Mouse (Mus musculus): Measurements from ENCODE around the gene Zfp992. TPM values are rescaled to one million over a fixed set of nuclear protein-coding genes. Genes with fewer than 3 reads are reported as not detected.
"Not testable (repeated sequence)": the region's sequence is repeated elsewhere in the genome, so short reads cannot be mapped to it uniquely, and the experiment has no call there.

Zfp992 gene
- total and polyA plus RNA-seq, 3 experiments, result 0.93 to 3.8 (median 1.4) TPM

DNA sequence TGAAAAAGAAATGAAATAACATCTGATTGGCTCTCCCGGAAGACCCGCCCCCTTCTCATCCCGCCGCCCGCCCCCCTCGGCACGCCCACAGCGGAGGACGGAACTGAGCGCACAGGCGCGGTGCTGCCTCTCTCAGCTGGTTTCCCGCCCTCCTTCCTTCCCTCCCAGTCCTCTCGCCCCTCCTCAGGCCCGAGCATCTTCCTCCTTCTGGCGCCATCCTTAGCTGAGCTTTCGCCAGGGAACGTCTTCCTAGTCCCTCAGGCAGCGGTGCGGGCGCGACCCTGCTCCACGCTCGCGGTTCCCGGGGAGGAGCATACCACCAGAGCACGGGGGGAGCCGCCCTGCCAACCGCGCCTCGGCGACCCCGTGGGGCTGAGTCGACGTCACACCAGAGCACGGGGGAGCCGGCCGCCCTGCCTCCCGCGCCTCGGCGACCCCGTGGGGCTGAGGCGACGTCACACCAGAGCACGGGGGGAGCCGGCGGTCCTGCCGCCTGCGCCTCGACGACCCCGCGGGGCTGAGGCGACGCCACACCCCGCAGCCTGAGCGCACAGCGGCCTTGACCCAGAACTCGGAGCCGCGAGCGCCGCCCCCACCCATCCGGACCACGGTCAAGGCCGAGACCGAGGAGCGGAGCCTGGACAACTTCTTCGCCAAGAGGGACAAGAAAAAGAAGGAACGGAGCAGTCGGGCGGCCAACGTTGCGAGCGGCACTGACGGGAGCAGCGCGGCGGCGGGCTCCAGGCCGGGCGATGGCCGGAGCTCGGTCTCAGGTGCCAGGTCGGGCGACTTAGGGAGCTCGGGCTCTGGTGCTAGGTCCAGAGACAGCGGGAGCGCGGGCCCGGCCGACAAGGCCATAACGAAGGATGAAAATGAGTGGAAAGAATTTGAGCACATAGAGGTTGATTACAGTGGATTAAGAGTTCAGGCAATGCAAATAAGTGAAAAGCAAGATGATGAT lies 26.2 kb downstream of the Zfp992 start:
- H3K4me3 ChIP-seq (replicated peaks in 1 of 3; ENCODE audit: low read depth in 2 of 3, low read length in 2 of 3, poor library complexity in 1 of 3), result not testable (repeated sequence)

GRCm38 (mm10) chr4:146476260-146476659 lies 27.4 kb downstream of the Zfp992 start:
- H3K9ac ChIP-seq (ENCODE audit: insufficient read depth, low read depth); H3K4me3 ChIP-seq (replicated peaks in 1 of 3; ENCODE audit: low read depth in 2 of 3, low read length in 2 of 3, poor library complexity in 1 of 3); dilution Hi-C loops (cut with MboI; ENCODE audit: extremely low pct_ligation_motif_present, extremely low pct_unique_long_range_greater_than_20kb, low sequenced_read_pairs); H3K27me3 ChIP-seq (replicated peaks); H3K36me3 ChIP-seq (replicated peaks in 1 of 2; ENCODE audit: control insufficient read depth in 1 of 2, insufficient read depth in 1 of 2, low read length in 1 of 2); H3K9me3 ChIP-seq (replicated peaks; ENCODE audit: low read length); in situ Hi-C loops (cut with MboI; ENCODE audit: low pct_ligation_motif_present, low pct_unique_long_range_greater_than_20kb, low sequenced_read_pairs); H3K79me2 ChIP-seq (replicated peaks; ENCODE audit: control insufficient read depth, extremely low read depth, insufficient read depth, poor library complexity, severe bottlenecking); DNase-seq (ENCODE audit: extremely low read depth); H3K27ac ChIP-seq (ENCODE audit: insufficient read depth, low read depth); H3K4me2 ChIP-seq (ENCODE audit: insufficient read depth, low read depth, poor library complexity, severe bottlenecking); H3K4me1 ChIP-seq (ENCODE audit: control insufficient read depth in 1 of 2, insufficient read depth in 2 of 2): not testable (repeated sequence)

More for the DNA sequence above, 26.2 kb downstream of the Zfp992 start:
- DNase-seq (ENCODE audit: extremely low read depth); dilution Hi-C loops (cut with MboI; ENCODE audit: extremely low pct_ligation_motif_present, extremely low pct_unique_long_range_greater_than_20kb, low sequenced_read_pairs); H3K36me3 ChIP-seq (replicated peaks in 1 of 2; ENCODE audit: control insufficient read depth in 1 of 2, insufficient read depth in 1 of 2, low read length in 1 of 2); H3K9me3 ChIP-seq (replicated peaks; ENCODE audit: low read length); in situ Hi-C loops (cut with MboI; ENCODE audit: low pct_ligation_motif_present, low pct_unique_long_range_greater_than_20kb, low sequenced_read_pairs); H3K4me2 ChIP-seq (ENCODE audit: insufficient read depth, low read depth, poor library complexity, severe bottlenecking); H3K27ac ChIP-seq (ENCODE audit: insufficient read depth, low read depth); H3K4me1 ChIP-seq (ENCODE audit: control insufficient read depth in 1 of 2, insufficient read depth in 2 of 2); H3K79me2 ChIP-seq (replicated peaks; ENCODE audit: control insufficient read depth, extremely low read depth, insufficient read depth, poor library complexity, severe bottlenecking); H3K9ac ChIP-seq (ENCODE audit: insufficient read depth, low read depth); H3K27me3 ChIP-seq (replicated peaks): not testable (repeated sequence)

DNA sequence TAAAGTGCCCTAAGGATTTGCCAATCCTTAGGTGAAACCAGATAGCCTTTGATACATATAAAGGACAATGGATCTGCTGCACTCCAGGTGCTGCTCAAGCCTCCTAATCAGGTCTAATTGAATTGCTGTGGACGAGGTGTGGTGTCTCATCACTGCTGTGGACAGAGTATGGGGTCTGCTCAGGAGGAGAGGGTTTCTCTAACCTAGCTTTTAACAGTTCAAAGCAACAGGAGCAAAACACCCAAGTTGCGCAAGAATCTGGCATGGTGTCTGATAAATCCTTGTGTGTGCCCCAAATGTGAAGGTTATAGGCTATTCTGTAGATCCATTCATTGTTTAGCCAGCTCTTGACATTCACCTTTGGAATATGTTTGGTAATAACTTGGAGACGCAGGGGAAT lies 28.1 kb downstream of the Zfp992 start:
- H3K36me3 ChIP-seq (replicated peaks in 1 of 2; ENCODE audit: control insufficient read depth in 1 of 2, insufficient read depth in 1 of 2, low read length in 1 of 2); H3K27me3 ChIP-seq (replicated peaks); H3K4me1 ChIP-seq (ENCODE audit: control insufficient read depth in 1 of 2, insufficient read depth in 2 of 2); H3K79me2 ChIP-seq (replicated peaks; ENCODE audit: control insufficient read depth, extremely low read depth, insufficient read depth, poor library complexity, severe bottlenecking); in situ Hi-C loops (cut with MboI; ENCODE audit: low pct_ligation_motif_present, low pct_unique_long_range_greater_than_20kb, low sequenced_read_pairs); DNase-seq (ENCODE audit: extremely low read depth); H3K9ac ChIP-seq (ENCODE audit: insufficient read depth, low read depth); H3K27ac ChIP-seq (ENCODE audit: insufficient read depth, low read depth); H3K4me2 ChIP-seq (ENCODE audit: insufficient read depth, low read depth, poor library complexity, severe bottlenecking); dilution Hi-C loops (cut with MboI; ENCODE audit: extremely low pct_ligation_motif_present, extremely low pct_unique_long_range_greater_than_20kb, low sequenced_read_pairs); H3K4me3 ChIP-seq (replicated peaks in 1 of 3; ENCODE audit: low read depth in 2 of 3, low read length in 2 of 3, poor library complexity in 1 of 3): not testable (repeated sequence)
- peaks cover 12% of the 10 kb centered on the region for H3K9me3 ChIP-seq (replicated peaks; ENCODE audit: low read length)

- H3K4me1 ChIP-seq (ENCODE audit: control insufficient read depth in 1 of 2, insufficient read depth in 2 of 2); H3K4me3 ChIP-seq (replicated peaks in 1 of 3; ENCODE audit: low read depth in 2 of 3, low read length in 2 of 3, poor library complexity in 1 of 3); dilution Hi-C loops (cut with MboI; ENCODE audit: extremely low pct_ligation_motif_present, extremely low pct_unique_long_range_greater_than_20kb, low sequenced_read_pairs); H3K79me2 ChIP-seq (replicated peaks; ENCODE audit: control insufficient read depth, extremely low read depth, insufficient read depth, poor library complexity, severe bottlenecking); DNase-seq (ENCODE audit: extremely low read depth); H3K27me3 ChIP-seq (replicated peaks); H3K4me2 ChIP-seq (ENCODE audit: insufficient read depth, low read depth, poor library complexity, severe bottlenecking); H3K36me3 ChIP-seq (replicated peaks in 1 of 2; ENCODE audit: control insufficient read depth in 1 of 2, insufficient read depth in 1 of 2, low read length in 1 of 2); in situ Hi-C loops (cut with MboI; ENCODE audit: low pct_ligation_motif_present, low pct_unique_long_range_greater_than_20kb, low sequenced_read_pairs); H3K27ac ChIP-seq (ENCODE audit: insufficient read depth, low read depth); H3K9ac ChIP-seq (ENCODE audit: insufficient read depth, low read depth): not testable (repeated sequence)
- H3K9me3 ChIP-seq (replicated peaks; ENCODE audit: low read length), result peaks cover 24% of the 10 kb centered on the region
Measured at GRCm38 (mm10) chr4:146480376-146481096, 31.7 kb downstream of the Zfp992 start.

DNA sequence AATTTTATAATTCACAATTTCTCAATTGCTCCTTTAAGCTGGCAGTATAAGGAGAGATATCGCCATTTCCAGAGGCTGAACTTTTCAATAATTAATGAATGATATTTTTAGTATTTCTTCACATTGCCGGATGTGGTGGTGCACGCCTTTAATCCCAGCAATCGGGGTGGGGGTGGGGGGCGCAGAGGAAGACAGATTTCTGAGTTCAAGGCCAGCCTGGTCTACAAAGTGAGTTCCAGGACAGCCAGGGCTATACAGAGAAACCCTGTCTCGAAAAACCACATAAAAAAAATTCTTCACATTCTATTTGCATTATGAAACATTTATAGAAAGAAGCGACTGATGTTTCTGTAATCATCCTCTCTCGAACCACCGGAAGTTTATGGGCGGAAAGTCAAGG lies 33.7 kb downstream of the Zfp992 start:
- H3K9ac ChIP-seq (ENCODE audit: insufficient read depth, low read depth); H3K36me3 ChIP-seq (replicated peaks in 1 of 2; ENCODE audit: control insufficient read depth in 1 of 2, insufficient read depth in 1 of 2, low read length in 1 of 2); H3K4me3 ChIP-seq (replicated peaks in 1 of 3; ENCODE audit: low read depth in 2 of 3, low read length in 2 of 3, poor library complexity in 1 of 3); dilution Hi-C loops (cut with MboI; ENCODE audit: extremely low pct_ligation_motif_present, extremely low pct_unique_long_range_greater_than_20kb, low sequenced_read_pairs); H3K27me3 ChIP-seq (replicated peaks); in situ Hi-C loops (cut with MboI; ENCODE audit: low pct_ligation_motif_present, low pct_unique_long_range_greater_than_20kb, low sequenced_read_pairs); H3K79me2 ChIP-seq (replicated peaks; ENCODE audit: control insufficient read depth, extremely low read depth, insufficient read depth, poor library complexity, severe bottlenecking); H3K4me1 ChIP-seq (ENCODE audit: control insufficient read depth in 1 of 2, insufficient read depth in 2 of 2); DNase-seq (ENCODE audit: extremely low read depth); H3K4me2 ChIP-seq (ENCODE audit: insufficient read depth, low read depth, poor library complexity, severe bottlenecking); H3K27ac ChIP-seq (ENCODE audit: insufficient read depth, low read depth): not testable (repeated sequence)
- H3K9me3 ChIP-seq (replicated peaks; ENCODE audit: low read length), result peaks cover 24% of the 10 kb centered on the region

All from CH12.LX (cell line).